Mouse (Mus musculus) neural tube, embryonic 12.5 days (tissue): ENCODE data around the gene Tbc1d22a. TPM values are rescaled to one million over a fixed set of nuclear protein-coding genes. Genes with fewer than 3 reads are reported as not detected.

Experiments
- ATAC-seq: fragments of 200-750 bp; cut with Nextera tagmentation; 2 replicates; pipeline ENCODE4 v1.8.0; 2017; ENCODE audit warnings: low read depth, mild to moderate bottlenecking, moderate TSS enrichment, moderate library complexity; ENCODE audit not compliant: low FRiP score
- H3K27ac ChIP-seq: fragments of 300-500 bp; sonication (generic); 2 replicates; pipeline ENCODE4 v1.5.1; 2016
- H3K27me3 ChIP-seq: fragments of 300-500 bp; sonication (generic); replicated peaks from 2 replicates; pipeline ENCODE4 v1.6.1; 2016; ENCODE audit warnings: mild to moderate bottlenecking
- H3K36me3 ChIP-seq: fragments of 300-500 bp; sonication (generic); 2 replicates; pipeline ENCODE4 v1.6.1; 2016; ENCODE audit warnings: mild to moderate bottlenecking
- H3K4me1 ChIP-seq: fragments of 300-500 bp; sonication (generic); 2 replicates; pipeline ENCODE4 v1.6.1; 2016
- H3K4me2 ChIP-seq: fragments of 300-500 bp; sonication (generic); replicated peaks from 2 replicates; pipeline ENCODE4 v1.6.1; 2016; ENCODE audit warnings: mild to moderate bottlenecking
- H3K4me3 ChIP-seq: fragments of 300-500 bp; sonication (generic); 2 replicates; pipeline ENCODE4 v1.5.1; 2016
- H3K9ac ChIP-seq: fragments of 300-500 bp; sonication (generic); 2 replicates; pipeline ENCODE4 v1.6.1; 2016; ENCODE audit warnings: mild to moderate bottlenecking
- H3K9me3 ChIP-seq: fragments of 300-500 bp; sonication (generic); 2 replicates; pipeline ENCODE4 v1.6.1; 2016; ENCODE audit warnings: mild to moderate bottlenecking
- WGBS: fragments of 180-500 bp; shearing (Covaris S2); methylation state at CpG from one replicate; pipeline ENCODE4 v1.1.7; 2016; 5-methylcytosine and 5-hydroxymethylcytosine counted together
- polyA plus RNA-seq: library from polyadenylated mRNA; unstranded; fragments of >200 nt; fragmentation: Nextera tagmentation; extraction: Ambion mirVana; gene quantifications from 2 replicates; pipeline ENCODE4 v1.2.1, GENCODE M21; 2016

The Tbc1d22a gene
- polyA plus RNA-seq, 1 experiment from 2014 or later: 13.6 TPM

DNA sequence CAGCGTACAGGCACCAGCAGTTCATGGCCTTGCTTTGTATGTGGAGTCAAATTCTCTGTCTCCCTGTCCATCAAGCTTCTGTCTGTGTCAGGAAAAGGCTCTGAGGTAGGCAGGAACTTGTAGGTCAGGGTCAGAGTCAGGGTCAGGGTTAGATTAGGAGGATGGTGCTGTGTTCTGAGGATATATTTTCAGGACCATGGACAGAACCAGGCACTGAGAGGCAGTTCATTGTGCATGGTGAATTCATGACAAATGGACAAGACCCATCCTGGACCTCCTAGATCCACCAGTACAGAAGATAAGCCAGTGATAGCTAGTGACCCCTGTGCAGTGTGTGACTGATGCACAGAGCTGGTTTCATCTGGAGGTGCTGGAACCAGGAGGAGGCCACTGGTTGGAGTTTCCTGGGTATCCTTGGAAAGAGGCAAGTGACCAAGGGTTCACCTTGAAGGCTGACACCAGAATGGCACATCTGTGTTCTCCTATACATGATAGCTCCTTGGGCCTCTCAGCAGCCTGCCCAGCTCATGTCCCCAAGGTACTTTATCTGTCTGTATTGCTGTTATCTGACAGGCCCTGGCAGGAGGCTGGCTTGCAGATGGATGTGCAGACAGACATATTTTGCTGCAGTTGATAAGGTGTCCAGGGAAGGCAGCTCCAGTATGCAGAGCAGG, 330.0 kb downstream of the Tbc1d22a start:
- H3K27me3 ChIP-seq: no peaks in the 10 kb centered on the region
- no peaks in the 10 kb centered on the region for H3K36me3 ChIP-seq
- H3K4me1 ChIP-seq: no peaks in the 10 kb centered on the region
- no peaks in the 10 kb centered on the region for H3K9me3 ChIP-seq
- H3K27ac ChIP-seq: no peak overlapping the region
- H3K4me2 ChIP-seq: no peak overlapping the region
- no peak overlapping the region for H3K9ac ChIP-seq
- no peak for ATAC-seq
- WGBS: 91% methylated on average over 1 of the region's 1 CpGs
- H3K4me3 ChIP-seq: no peak overlapping the region

Other genes with a start within 250 kb of the Tbc1d22a start
- 3.6 TPM in 2 replicates for gene Celsr1, start 180.7 kb upstream of the Tbc1d22a start, polyA plus RNA-seq
- 29.9 and 33.3 TPM in 2 replicates for gene Gramd4, start 156.8 kb upstream of the Tbc1d22a start, polyA plus RNA-seq
- 31.3 and 33.4 TPM in 2 replicates for gene Cerk, start 28.3 kb upstream of the Tbc1d22a start, polyA plus RNA-seq